Mouse (Mus musculus): ENCODE measurements around the gene Lrg1.

GRCm38 (mm10) chr17:56110571-56110970 lies 11.2 kb downstream of the Lrg1 start:
- TF ChIP-seq ZNF384 (IDR thresholded peaks at IDR 0.05; ENCODE audit: low read depth, low read length): no peak
- TF ChIP-seq GATA1 (IDR thresholded peaks at IDR 0.05; ENCODE audit: low read depth, low read length): no peak
